In the genomic region with DNA sequence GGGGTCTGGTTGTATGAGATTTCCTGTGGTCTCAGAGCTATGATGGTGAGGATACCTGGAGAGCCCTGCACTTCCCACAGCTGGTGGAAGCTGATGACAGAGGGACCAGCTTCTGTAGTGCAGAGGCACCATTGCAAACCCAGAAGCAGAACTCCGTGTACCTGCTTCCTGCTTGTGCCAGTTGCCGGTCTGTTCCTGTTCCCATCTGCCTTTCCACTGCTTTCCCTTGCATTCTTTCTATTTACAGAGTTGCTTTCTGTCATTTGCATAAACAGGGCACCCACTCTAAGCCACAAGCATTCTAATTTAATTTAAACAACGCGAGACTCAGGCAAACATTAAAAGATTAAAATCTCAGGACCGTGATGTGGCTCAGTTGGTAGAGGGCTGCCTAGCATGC, we compare ENCODE assay signal across 23 mouse cellular contexts. TPM values are rescaled to one million over a fixed set of nuclear protein-coding genes. Genes with fewer than 3 reads are reported as not detected.
DNase-seq lines count a peak whose midpoint lies in the region; ATAC-seq lines count a peak whose summit lies in the region.
"Had no signal": no experiment of that assay in that cellular context is flagged by ENCODE, and none has a peak within 500 bp of the region (broad histone marks: within the 10 kb centered on the region; RNA-seq: fewer than 3 reads in every experiment).

No protein-coding gene starts in this region.

- no peak overlapping the region for H3K4me3 ChIP-seq in kidney, embryonic 16.5 days (ENCODE audit: low read length)
- H3K4me3 ChIP-seq: forebrain, embryonic 10.5 days; gastrocnemius, adult 2 months; heart, embryonic 10.5 days; hindbrain, embryonic 15.5 days; intestine, embryonic 15.5 days; limb, embryonic 15.5 days; liver, embryonic 15.5 days; lung, embryonic 15.5 days; stomach, embryonic 15.5 days had no signal

- H3K4me1 ChIP-seq in kidney, embryonic 16.5 days (ENCODE audit: insufficient read depth, low read length): peaks cover 6% of the 10 kb centered on the region; the same call in 1 of the 2 replicates
- H3K4me1 ChIP-seq: forebrain, embryonic 10.5 days; hindbrain, embryonic 15.5 days; intestine, embryonic 15.5 days; lung, embryonic 15.5 days; stomach, embryonic 15.5 days had no signal

- intact Hi-C loops in left cerebral cortex, postnatal 25 days (cut with DNase I): loop anchor here (10.0 kb wide), 1 partner anchor 525 kb away; no protein-coding TSS in a partner anchor

- H3K4me2 ChIP-seq in kidney, embryonic 16.5 days (replicated peaks; ENCODE audit: low read depth, low read length): no peak overlapping the region
- H3K4me2 ChIP-seq: hindbrain, embryonic 15.5 days; intestine, embryonic 15.5 days; limb, embryonic 15.5 days; liver, embryonic 15.5 days; lung, embryonic 15.5 days; stomach, embryonic 15.5 days had no signal

- ATAC-seq in kidney, embryonic 16.5 days (ENCODE audit: low FRiP score, low TSS enrichment): peak; percentile 40; the same call in 1 of the 2 replicates
- ATAC-seq in granulocyte monocyte progenitor cell, adult 5-6 weeks (replicated peaks; ENCODE audit: poor library complexity, severe bottlenecking): no peak
- ATAC-seq: CD4-positive, CD25-positive, alpha-beta regulatory T cell, adult 4 months; forebrain, embryonic 16.5 days; intestine, embryonic 15.5 days had no signal

- peak; percentile 49 to 52 for DNase-seq in frontal cortex, adult 2 months (ENCODE audit: extremely low spot score in 1 of 2, low spot score in 1 of 2)
- DNase-seq in frontal cortex, postnatal 25 days (ENCODE audit: low spot score in 2 of 2): no peak
- no peak for DNase-seq in kidney, adult 8-10 months
- peak; percentile 28 to 74 for DNase-seq in left cerebral cortex, postnatal 25 days (ENCODE audit: low spot score in 2 of 2)
- DNase-seq in left cerebral cortex, adult 8-10 months (ENCODE audit: low spot score in 2 of 2): no peak
- peak; percentile 40 for DNase-seq in induced T-regulatory cell, adult 2 months (ENCODE audit: low read depth)
- DNase-seq: adrenal gland, postnatal 25 days; cerebellum, adult 9-10 months; gastrocnemius, adult 2 months; lung, postnatal 4 days; thymus, postnatal 25 days had no signal

- WGBS in kidney, embryonic 16.5 days: 65% methylated on average over 5 of the region's 5 CpGs

- peak overlapping the region; percentile 45; the same call in 1 of the 2 replicates for H3K27ac ChIP-seq in kidney, embryonic 16.5 days (ENCODE audit: low read length)
- H3K27ac ChIP-seq: forebrain, embryonic 10.5 days; gastrocnemius, adult 2 months; heart, embryonic 10.5 days; hindbrain, embryonic 15.5 days; intestine, embryonic 15.5 days; limb, embryonic 15.5 days; liver, embryonic 15.5 days; lung, embryonic 15.5 days; stomach, embryonic 15.5 days had no signal

- 0 out of 2 replicates have a peak, but pooled peaks cover 6% of the 10 kb centered on the region for H3K36me3 ChIP-seq in kidney, embryonic 16.5 days (ENCODE audit: insufficient read depth, low read length)
- H3K36me3 ChIP-seq: forebrain, embryonic 10.5 days; hindbrain, embryonic 15.5 days; intestine, embryonic 15.5 days; liver, embryonic 15.5 days; lung, embryonic 15.5 days; stomach, embryonic 15.5 days had no signal

- no peak overlapping the region for H3K9ac ChIP-seq in kidney, embryonic 16.5 days (replicated peaks; ENCODE audit: low read length)
- H3K9ac ChIP-seq: hindbrain, embryonic 15.5 days; intestine, embryonic 15.5 days; limb, embryonic 15.5 days; liver, embryonic 15.5 days; lung, embryonic 15.5 days; stomach, embryonic 15.5 days had no signal

- H3K27me3 ChIP-seq in kidney, embryonic 16.5 days (ENCODE audit: insufficient read depth, low read length): no peaks in the 10 kb centered on the region
- H3K27me3 ChIP-seq: hindbrain, embryonic 15.5 days; intestine, embryonic 15.5 days; limb, embryonic 15.5 days; liver, embryonic 15.5 days; lung, embryonic 15.5 days; stomach, embryonic 15.5 days had no signal

- H3K9me3 ChIP-seq in kidney, embryonic 16.5 days (ENCODE audit: low read length): no peaks in the 10 kb centered on the region
- H3K9me3 ChIP-seq: heart, embryonic 10.5 days; hindbrain, embryonic 15.5 days; intestine, embryonic 15.5 days; limb, embryonic 15.5 days; liver, embryonic 15.5 days; lung, embryonic 15.5 days; stomach, embryonic 15.5 days had no signal

RNA-seq across cellular contexts. Expression of a gene that starts 53.0 kb away (rescaled TPM):
- 139 and 162 TPM in 2 replicates for polyA plus RNA-seq in frontal cortex, adult 2 months (2012; rRNA removed)
- 49.2 and 76.4 TPM in 2 replicates for polyA plus RNA-seq in kidney, embryonic 16.5 days (2015; fragmentation: Nextera tagmentation; extraction: Ambion mirVana)
- total RNA-seq in left cerebral cortex, postnatal 25 days (2021): 100 to 1,000 TPM; 232 to 236 TPM
- total RNA-seq in left cerebral cortex, adult 8-10 months (2022): 100 to 1,000 TPM; 216 to 240 (median 236) TPM
- 25.4 and 33.9 TPM in 2 replicates for total RNA-seq in granulocyte monocyte progenitor cell, adult 5-6 weeks (2014; fragmentation: Nextera tagmentation)
- total RNA-seq in granulocyte monocyte progenitor cell, adult 5-6 weeks (2017): 33.6 and 46.5 TPM in 2 replicates

Comparison
In these comparisons a context has a peak if more than half of its experiments do, and no peak if none do; other contexts are left out.
1. DNase-seq: peak in frontal cortex, adult 2 months (2 of 2), left cerebral cortex, postnatal 25 days (2 of 2) and induced T-regulatory cell, adult 2 months (single experiment); none in frontal cortex, postnatal 25 days (0 of 2), kidney, adult 8-10 months (0 of 2) and left cerebral cortex, adult 8-10 months (0 of 2).
2. RNA of a gene that starts 53.0 kb away (total RNA-seq): 216 to 240 TPM in left cerebral cortex, adult 8-10 months and 232 to 236 TPM in left cerebral cortex, postnatal 25 days; 25.4 to 46.5 TPM in granulocyte monocyte progenitor cell, adult 5-6 weeks; every median in the first group is over 4 times any median in the second.